Mouse (Mus musculus) intestine, embryonic 16.5 days (tissue): ENCODE results near the gene Kctd10. TPM values are rescaled to one million over a fixed set of nuclear protein-coding genes. Genes with fewer than 3 reads are reported as not detected.

ENCODE experiments used
- ATAC-seq: fragments of 200-750 bp; cut with Nextera tagmentation; 2 replicates; pipeline ENCODE4 v1.8.0; 2017; ENCODE audit warnings: moderate TSS enrichment, moderate library complexity
- H3K27ac ChIP-seq: fragments of 300-500 bp; sonication (generic); 2 replicates; pipeline ENCODE4 v1.5.1; 2014; ENCODE audit warnings: mild to moderate bottlenecking, low read length
- H3K27me3 ChIP-seq: fragments of 300-500 bp; sonication (generic); replicated peaks from 2 replicates; pipeline ENCODE4 v1.6.1; 2014; ENCODE audit warnings: low read length, control low read depth, mixed read lengths; ENCODE audit not compliant: control insufficient read depth, insufficient read depth
- H3K36me3 ChIP-seq: fragments of 300-500 bp; sonication (generic); 2 replicates; pipeline ENCODE4 v1.6.1; 2014; ENCODE audit warnings: low read length, control low read depth; ENCODE audit not compliant: control insufficient read depth, insufficient read depth
- H3K4me1 ChIP-seq: fragments of 300-500 bp; sonication (generic); 2 replicates; pipeline ENCODE4 v1.6.1; 2014; ENCODE audit warnings: low read length, control low read depth, mixed read lengths; ENCODE audit not compliant: control insufficient read depth, insufficient read depth
- H3K4me2 ChIP-seq: fragments of 300-500 bp; sonication (generic); 2 replicates; pipeline ENCODE4 v1.6.1; 2014; ENCODE audit warnings: low read depth, low read length, control low read depth
- H3K4me3 ChIP-seq: fragments of 300-500 bp; sonication (generic); 2 replicates; pipeline ENCODE4 v1.5.1; 2014; ENCODE audit warnings: mild to moderate bottlenecking, low read length
- H3K9ac ChIP-seq: fragments of 300-500 bp; sonication (generic); 2 replicates; pipeline ENCODE4 v1.6.1; 2014; ENCODE audit warnings: low read depth, low read length
- H3K9me3 ChIP-seq: fragments of 300-500 bp; sonication (generic); 2 replicates; pipeline ENCODE4 v1.6.1; 2016; ENCODE audit warnings: low read length, control low read depth; ENCODE audit not compliant: control insufficient read depth
- WGBS: fragments of 180-500 bp; shearing (Covaris S2); extraction: QIAGEN DNeasy Blood & Tissue Kit; methylation state at CpG from one replicate; pipeline ENCODE4 v1.1.7; 2014; 5-methylcytosine and 5-hydroxymethylcytosine counted together
- polyA plus RNA-seq: library from polyadenylated mRNA; unstranded; fragments of >200 nt; fragmentation: Nextera tagmentation; extraction: Ambion mirVana; gene quantifications from 2 replicates; pipeline ENCODE4 v1.2.1, GENCODE M21; 2015

Kctd10 gene
- polyA plus RNA-seq, 1 experiment from 2014 or later: 132 TPM

- Histone ChIP-seq H3K9ac (no peak overlapping the region), H3K4me3 (no peak overlapping the region), H3K4me1 (peaks cover 26% of the 10 kb centered on the region), H3K27me3 (no peaks in the 10 kb centered on the region), H3K27ac (peak overlapping the region; percentile 65), H3K4me2 (no peak overlapping the region), H3K36me3 (peaks cover 13% of the 10 kb centered on the region), H3K9me3 (no peaks in the 10 kb centered on the region)
- ATAC-seq: no peak
- 33% methylated on average over 8 of the region's 8 CpGs for WGBS
Measured at GRCm38 (mm10) chr5:114359586-114359985, 20.7 kb downstream of the Kctd10 start.

GRCm38 (mm10) chr5:114358833-114359232, 21.5 kb downstream of the Kctd10 start:
- 76% methylated on average over 10 of the region's 10 CpGs for WGBS
- Histone ChIP-seq H3K9me3 (no peaks in the 10 kb centered on the region), H3K27me3 (no peaks in the 10 kb centered on the region), H3K4me1 (peaks cover 21% of the 10 kb centered on the region), H3K4me2 (no peak overlapping the region), H3K27ac (peak overlapping the region; percentile 53; the same call in 1 of the 2 replicates), H3K9ac (no peak overlapping the region), H3K4me3 (no peak overlapping the region), H3K36me3 (peaks cover 13% of the 10 kb centered on the region)
- ATAC-seq: no peak

GRCm38 (mm10) chr5:114356936-114357751, 23.2 kb downstream of the Kctd10 start:
- 31% methylated on average over 23 of the region's 23 CpGs for WGBS
- Histone ChIP-seq H3K27ac (peak overlapping the region; percentile 90), H3K9ac (peak overlapping the region; percentile 40), H3K9me3 (no peaks in the 10 kb centered on the region), H3K4me1 (peaks cover 17% of the 10 kb centered on the region), H3K36me3 (no peaks in the 10 kb centered on the region), H3K27me3 (no peaks in the 10 kb centered on the region), H3K4me2 (peak overlapping the region; percentile 49), H3K4me3 (peak overlapping the region; percentile 29)
- ATAC-seq: peak; percentile 87

GRCm38 (mm10) chr5:114356250-114356935, 23.9 kb downstream of the Kctd10 start:
- H3K4me2 ChIP-seq: peak overlapping the region; percentile 49
- WGBS: 14% methylated on average over 7 of the region's 7 CpGs
- H3K4me3 ChIP-seq: peak overlapping the region; percentile 29
- H3K27ac ChIP-seq: peak overlapping the region; percentile 90
- H3K9ac ChIP-seq: peak overlapping the region; percentile 40
- peaks cover 17% of the 10 kb centered on the region for H3K4me1 ChIP-seq
- no peaks in the 10 kb centered on the region for H3K27me3 ChIP-seq
- ATAC-seq: peak; percentile 92
- H3K36me3 ChIP-seq: no peaks in the 10 kb centered on the region
- no peaks in the 10 kb centered on the region for H3K9me3 ChIP-seq

- H3K4me2 ChIP-seq: no peak overlapping the region
- no peaks in the 10 kb centered on the region for H3K27me3 ChIP-seq
- H3K9me3 ChIP-seq: no peaks in the 10 kb centered on the region
- peaks cover 4% of the 10 kb centered on the region; the same call in 1 of the 2 replicates for H3K4me1 ChIP-seq
- 62% methylated on average over 10 of the region's 10 CpGs for WGBS
- H3K9ac ChIP-seq: no peak overlapping the region
- H3K36me3 ChIP-seq: no peaks in the 10 kb centered on the region
- ATAC-seq: no peak
- no peak overlapping the region for H3K27ac ChIP-seq
- no peak overlapping the region for H3K4me3 ChIP-seq
Measured at GRCm38 (mm10) chr5:114351490-114351889, 28.8 kb downstream of the Kctd10 start.

- Histone ChIP-seq H3K9me3 (no peaks in the 10 kb centered on the region), H3K9ac (no peak overlapping the region), H3K4me3 (no peak overlapping the region), H3K27ac (no peak overlapping the region), H3K4me1 (no peaks in the 10 kb centered on the region), H3K36me3 (no peaks in the 10 kb centered on the region), H3K4me2 (no peak overlapping the region), H3K27me3 (no peaks in the 10 kb centered on the region)
- no peak for ATAC-seq
- 83% methylated on average over 10 of the region's 10 CpGs for WGBS
Measured at GRCm38 (mm10) chr5:114347005-114347404, 33.3 kb downstream of the Kctd10 start.

- WGBS: 51% methylated on average over 3 of the region's 3 CpGs
- H3K9me3 ChIP-seq: no peaks in the 10 kb centered on the region
- H3K9ac ChIP-seq: no peak overlapping the region
- no peaks in the 10 kb centered on the region for H3K27me3 ChIP-seq
- no peaks in the 10 kb centered on the region for H3K36me3 ChIP-seq
- peak; percentile 76 for ATAC-seq
- H3K27ac ChIP-seq: no peak overlapping the region
- no peak overlapping the region for H3K4me3 ChIP-seq
- H3K4me1 ChIP-seq: no peaks in the 10 kb centered on the region
- no peak overlapping the region for H3K4me2 ChIP-seq
Measured at GRCm38 (mm10) chr5:114345538-114345937, 34.8 kb downstream of the Kctd10 start.

GRCm38 (mm10) chr5:114343612-114344011, 36.7 kb downstream of the Kctd10 start:
- Histone ChIP-seq H3K27me3 (no peaks in the 10 kb centered on the region), H3K4me1 (no peaks in the 10 kb centered on the region), H3K9ac (no peak overlapping the region), H3K27ac (no peak overlapping the region), H3K36me3 (no peaks in the 10 kb centered on the region), H3K4me3 (no peak overlapping the region), H3K9me3 (no peaks in the 10 kb centered on the region), H3K4me2 (no peak overlapping the region)
- 83% methylated on average over 7 of the region's 7 CpGs for WGBS
- no peak for ATAC-seq

- Histone ChIP-seq H3K9ac (no peak overlapping the region), H3K27me3 (no peaks in the 10 kb centered on the region), H3K27ac (no peak overlapping the region), H3K4me1 (no peaks in the 10 kb centered on the region), H3K4me2 (no peak overlapping the region), H3K9me3 (no peaks in the 10 kb centered on the region), H3K36me3 (no peaks in the 10 kb centered on the region), H3K4me3 (no peak overlapping the region)
- 63% methylated on average over 5 of the region's 5 CpGs for WGBS
- ATAC-seq: peak; percentile 75
Measured at GRCm38 (mm10) chr5:114342996-114343395, 37.3 kb downstream of the Kctd10 start.
